Mouse (Mus musculus) limb, embryonic 12.5 days (tissue): ENCODE measurements around the gene Idh2. TPM values are rescaled to one million over a fixed set of nuclear protein-coding genes. Genes with fewer than 3 reads are reported as not detected.
A peak's percentile ranks its signal among the peaks of the same experiment; 100 is the strongest.

Source experiments
- ATAC-seq: fragments of 200-750 bp; cut with Nextera tagmentation; 2 replicates; pipeline ENCODE4 v1.8.0; 2017; ENCODE audit warnings: low read depth, moderate TSS enrichment; ENCODE audit not compliant: insufficient number of reproducible peaks, insufficient read depth, low FRiP score, low TSS enrichment
- H3K27ac ChIP-seq: fragments of 300-500 bp; sonication (generic); 2 replicates; pipeline ENCODE4 v1.5.1; 2016; ENCODE audit warnings: mild to moderate bottlenecking, moderate library complexity
- H3K27me3 ChIP-seq: fragments of 300-500 bp; sonication (generic); 2 replicates; pipeline ENCODE4 v1.6.1; 2016; ENCODE audit warnings: mild to moderate bottlenecking, moderate library complexity
- H3K36me3 ChIP-seq: fragments of 300-500 bp; sonication (generic); 2 replicates; pipeline ENCODE4 v1.6.1; 2016; ENCODE audit warnings: mild to moderate bottlenecking, moderate library complexity
- H3K4me1 ChIP-seq: fragments of 300-500 bp; sonication (generic); replicated peaks from 2 replicates; pipeline ENCODE4 v1.6.1; 2016
- H3K4me2 ChIP-seq: fragments of 300-500 bp; sonication (generic); 2 replicates; pipeline ENCODE4 v1.6.1; 2016; ENCODE audit warnings: mild to moderate bottlenecking, moderate library complexity
- H3K4me3 ChIP-seq: fragments of 300-500 bp; sonication (generic); replicated peaks from 2 replicates; pipeline ENCODE4 v1.5.1; 2016; ENCODE audit warnings: mild to moderate bottlenecking
- H3K9ac ChIP-seq: fragments of 300-500 bp; sonication (generic); replicated peaks from 2 replicates; pipeline ENCODE4 v1.6.1; 2016; ENCODE audit warnings: mild to moderate bottlenecking, moderate library complexity
- H3K9me3 ChIP-seq: fragments of 300-500 bp; sonication (generic); 2 replicates; pipeline ENCODE4 v1.6.1; 2016; ENCODE audit warnings: mild to moderate bottlenecking, moderate library complexity
- WGBS: fragments of 180-500 bp; shearing (Covaris S2); methylation state at CpG from one replicate; pipeline ENCODE4 v1.1.7; 2016; 5-methylcytosine and 5-hydroxymethylcytosine counted together
- polyA plus RNA-seq: library from polyadenylated mRNA; unstranded; fragments of >200 nt; fragmentation: Nextera tagmentation; extraction: Ambion mirVana; gene quantifications from 2 replicates; pipeline ENCODE4 v1.2.1, GENCODE M21; 2016

The Idh2 gene
- 555 and 566 TPM in 2 replicates for polyA plus RNA-seq

DNA sequence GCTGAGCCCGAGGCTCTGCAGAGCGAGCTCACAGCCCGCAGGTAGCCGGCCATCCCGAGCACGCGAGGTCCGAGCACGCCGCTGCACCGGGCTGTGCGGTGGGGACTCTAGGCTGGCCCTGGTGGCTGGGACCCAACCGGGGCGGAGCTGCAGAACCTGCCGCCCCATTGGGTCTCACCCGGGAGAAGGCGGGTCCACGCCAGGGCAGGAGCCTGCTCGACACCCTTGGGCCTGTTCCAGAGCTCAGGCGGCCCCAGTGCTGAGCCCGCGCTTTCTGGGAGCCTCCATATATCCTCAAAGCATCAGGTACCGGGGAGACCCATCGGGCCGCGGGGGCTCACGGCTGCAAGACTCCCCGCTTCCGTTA lies at the start of gene Idh2:
TSS of gene Idh2 (minus strand) at position 169 of the 367 bp plus-strand sequence.
- H3K36me3 ChIP-seq, result peaks cover 16% of the 10 kb centered on the region; the same call in 1 of the 2 replicates
- under 1% methylated on average over 29 of the region's 29 CpGs for WGBS
- peak within 1 kb of the TSS; percentile 88 for H3K4me2 ChIP-seq
- peak within 1 kb of the TSS; percentile 97 for H3K27ac ChIP-seq
- no peaks in the 10 kb centered on the region for H3K9me3 ChIP-seq
- peaks cover 39% of the 10 kb centered on the region for H3K4me1 ChIP-seq
- no peaks in the 10 kb centered on the region for H3K27me3 ChIP-seq
- ATAC-seq, result peak; percentile 99
- peak within 1 kb of the TSS; percentile 97 for H3K9ac ChIP-seq
- H3K4me3 ChIP-seq, result peak within 1 kb of the TSS; percentile 96

DNA sequence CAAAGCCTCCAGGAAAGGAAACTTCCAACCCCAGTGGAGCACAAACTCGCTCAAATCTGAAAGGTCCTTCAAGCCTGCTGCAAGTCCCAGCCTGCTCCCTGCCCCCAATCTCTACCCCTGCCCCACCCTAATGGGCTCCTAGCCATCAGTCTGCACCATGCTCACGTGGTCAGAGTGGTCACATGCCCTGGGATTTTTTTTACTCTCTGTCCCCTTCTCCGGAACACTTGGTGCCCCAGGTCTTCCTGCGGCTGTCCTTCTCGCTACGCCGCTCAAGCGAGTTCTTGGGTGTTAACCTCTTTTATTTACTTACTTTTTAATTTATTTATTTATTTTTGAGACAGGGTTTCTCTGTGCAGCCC lies 45.7 kb upstream of the Idh2 start:
- 79% methylated on average over 8 of the region's 8 CpGs for WGBS

DNA sequence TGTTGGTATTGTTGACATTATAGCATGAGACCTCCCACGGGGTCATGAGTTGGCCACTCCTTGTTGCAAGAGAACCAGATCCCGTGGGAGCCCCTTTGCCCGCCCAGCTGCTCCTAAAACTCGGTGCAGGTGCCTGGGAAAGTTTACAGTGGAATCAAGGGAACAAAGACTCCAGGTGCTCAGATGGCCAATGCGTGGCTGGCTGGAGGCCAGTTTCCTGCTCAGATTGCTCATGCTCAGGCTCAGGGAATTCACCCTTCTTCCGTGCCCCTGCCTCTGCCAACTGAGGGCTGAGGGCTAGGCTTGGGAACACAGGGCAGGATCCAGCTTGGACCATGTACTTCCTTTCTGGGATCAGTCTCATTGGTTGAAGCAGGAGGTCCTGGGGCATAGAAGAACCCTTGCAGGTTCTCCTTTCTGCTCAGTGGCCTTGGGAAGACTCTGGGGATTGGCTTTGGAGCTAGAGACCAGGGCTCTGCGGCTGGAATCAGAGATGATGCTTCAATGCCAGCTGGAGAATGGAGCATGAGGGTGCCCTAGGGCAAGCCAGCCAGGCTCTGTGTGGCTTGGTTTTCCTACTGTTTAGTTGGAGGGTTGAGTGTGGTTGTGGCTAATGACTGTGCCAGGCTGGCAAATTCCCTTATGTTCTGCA lies 45.2 kb upstream of the Idh2 start:
- Histone ChIP-seq H3K27me3 (0 out of 2 replicates have a peak, but pooled peaks cover 6% of the 10 kb centered on the region), H3K36me3 (no peaks in the 10 kb centered on the region), H3K27ac (peak overlapping the region; percentile 8; the same call in 1 of the 2 replicates), H3K4me3 (no peak overlapping the region), H3K9ac (no peak overlapping the region), H3K9me3 (no peaks in the 10 kb centered on the region), H3K4me2 (no peak overlapping the region), H3K4me1 (peaks cover 14% of the 10 kb centered on the region)
- 60% methylated on average over 7 of the region's 7 CpGs for WGBS
- ATAC-seq, result no peak

More for the DNA sequence above, 45.7 kb upstream of the Idh2 start:
- H3K4me3 ChIP-seq, result no peak overlapping the region
- H3K27me3 ChIP-seq, result 0 out of 2 replicates have a peak, but pooled peaks cover 6% of the 10 kb centered on the region
- no peak overlapping the region for H3K27ac ChIP-seq
- ATAC-seq, result no peak
- no peak overlapping the region for H3K9ac ChIP-seq
- H3K4me1 ChIP-seq, result peaks cover 14% of the 10 kb centered on the region
- no peaks in the 10 kb centered on the region for H3K9me3 ChIP-seq
- no peak overlapping the region for H3K4me2 ChIP-seq
- H3K36me3 ChIP-seq, result no peaks in the 10 kb centered on the region

DNA sequence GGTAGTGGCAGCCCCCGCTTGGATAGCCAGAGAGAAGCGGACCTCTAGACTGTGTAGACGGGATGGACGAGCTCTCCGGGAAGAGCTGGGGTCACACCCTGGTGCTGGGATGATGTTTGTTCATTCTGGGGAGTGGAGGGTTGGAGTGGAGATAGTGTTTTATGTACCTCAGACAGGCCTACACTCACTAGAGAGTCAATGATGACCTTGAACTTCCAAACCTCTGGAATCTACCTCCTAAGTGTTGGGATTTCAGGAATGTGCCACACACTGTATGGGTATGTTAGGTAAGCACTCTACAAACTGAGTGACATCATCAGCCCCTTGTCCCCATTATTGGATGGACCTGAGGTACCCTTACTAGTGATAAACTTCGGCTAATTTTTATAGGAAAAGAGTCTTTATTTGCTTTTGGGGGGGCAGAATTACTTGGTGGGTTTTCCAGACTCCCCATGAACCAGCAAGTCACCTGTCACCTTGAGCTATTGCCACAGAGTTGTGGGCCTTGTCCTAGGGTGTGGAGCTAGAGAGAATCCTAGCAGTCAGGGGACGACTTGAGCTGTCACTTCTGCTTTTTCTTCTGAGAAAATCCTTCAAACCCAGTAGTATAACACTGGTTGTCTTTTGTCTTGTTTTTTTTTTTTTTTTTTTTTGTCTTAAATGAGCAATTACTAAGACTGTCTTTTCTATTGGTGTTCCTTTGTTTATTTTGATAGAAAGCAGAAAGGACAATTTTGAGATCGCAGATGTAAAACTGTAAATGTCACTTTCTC lies 43.5 kb upstream of the Idh2 start:
- WGBS, result 88% methylated on average over 8 of the region's 8 CpGs
- 0 out of 2 replicates have a peak, but pooled peaks cover 6% of the 10 kb centered on the region for H3K27me3 ChIP-seq
- H3K4me2 ChIP-seq, result no peak overlapping the region
- no peaks in the 10 kb centered on the region for H3K9me3 ChIP-seq
- no peaks in the 10 kb centered on the region for H3K36me3 ChIP-seq
- H3K4me3 ChIP-seq, result no peak overlapping the region
- H3K9ac ChIP-seq, result no peak overlapping the region
- no peak for ATAC-seq
- H3K4me1 ChIP-seq, result peaks cover 14% of the 10 kb centered on the region
- no peak overlapping the region for H3K27ac ChIP-seq

DNA sequence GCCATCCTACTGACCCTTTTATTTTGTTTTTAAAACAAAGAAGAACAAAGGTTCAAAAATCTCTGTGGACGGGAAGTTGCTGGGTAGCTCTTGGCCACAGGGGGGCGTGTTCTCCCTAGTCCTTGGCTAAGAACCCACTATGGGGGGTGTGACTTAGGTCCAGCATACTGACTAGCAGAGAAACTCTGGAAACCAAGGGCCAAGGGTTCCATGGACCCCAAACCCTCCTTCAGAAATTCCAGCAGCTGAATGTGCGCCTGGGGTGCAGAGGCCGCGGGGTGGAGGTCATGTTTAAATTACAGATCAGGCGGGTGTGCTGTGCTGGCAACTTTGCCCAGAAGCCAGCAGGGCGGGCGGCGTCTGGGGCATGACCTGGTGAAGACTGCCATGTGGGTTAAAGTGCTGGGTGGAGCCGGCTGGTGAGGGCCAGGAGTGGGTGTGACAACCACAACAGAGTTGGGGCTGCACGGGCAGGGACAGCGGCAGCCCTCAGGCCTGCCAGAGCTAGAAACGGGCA lies 41.6 kb upstream of the Idh2 start:
- 54% methylated on average over 13 of the region's 13 CpGs for WGBS
- H3K4me2 ChIP-seq, result no peak overlapping the region
- H3K36me3 ChIP-seq, result no peaks in the 10 kb centered on the region
- H3K27ac ChIP-seq, result no peak overlapping the region
- ATAC-seq, result no peak
- peaks cover 14% of the 10 kb centered on the region for H3K4me1 ChIP-seq
- H3K9me3 ChIP-seq, result peaks cover 5% of the 10 kb centered on the region; the same call in 1 of the 2 replicates
- H3K9ac ChIP-seq, result no peak overlapping the region
- no peak overlapping the region for H3K4me3 ChIP-seq
- H3K27me3 ChIP-seq, result 0 out of 2 replicates have a peak, but pooled peaks cover 6% of the 10 kb centered on the region

DNA sequence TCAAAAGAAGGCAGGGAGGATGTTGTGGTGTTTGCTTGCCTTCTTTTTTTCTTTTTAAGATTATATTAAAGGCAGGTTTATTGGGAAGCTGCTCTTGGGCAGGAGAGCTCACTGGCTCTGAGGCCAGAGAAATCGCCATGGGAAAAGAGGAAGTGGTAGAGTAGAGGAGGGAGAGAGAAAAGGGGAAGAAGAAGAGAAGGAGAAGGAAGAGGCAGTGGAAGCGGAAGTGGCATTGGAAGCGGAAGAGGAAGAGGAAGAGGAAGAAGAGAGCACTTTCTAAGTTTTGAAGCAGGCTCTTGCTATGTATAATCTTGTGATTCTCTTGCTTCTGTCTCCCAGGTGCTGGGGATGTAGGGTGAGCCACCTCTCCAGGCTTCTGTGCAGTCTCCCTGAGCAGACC lies 39.5 kb upstream of the Idh2 start:
- Histone ChIP-seq H3K27me3 (no peaks in the 10 kb centered on the region), H3K4me1 (peaks cover 4% of the 10 kb centered on the region), H3K4me3 (no peak overlapping the region), H3K36me3 (no peaks in the 10 kb centered on the region), H3K9ac (no peak overlapping the region), H3K27ac (no peak overlapping the region), H3K9me3 (peaks cover 5% of the 10 kb centered on the region; the same call in 1 of the 2 replicates), H3K4me2 (no peak overlapping the region)
- ATAC-seq, result no peak
- 75% methylated on average over 3 of the region's 3 CpGs for WGBS

DNA sequence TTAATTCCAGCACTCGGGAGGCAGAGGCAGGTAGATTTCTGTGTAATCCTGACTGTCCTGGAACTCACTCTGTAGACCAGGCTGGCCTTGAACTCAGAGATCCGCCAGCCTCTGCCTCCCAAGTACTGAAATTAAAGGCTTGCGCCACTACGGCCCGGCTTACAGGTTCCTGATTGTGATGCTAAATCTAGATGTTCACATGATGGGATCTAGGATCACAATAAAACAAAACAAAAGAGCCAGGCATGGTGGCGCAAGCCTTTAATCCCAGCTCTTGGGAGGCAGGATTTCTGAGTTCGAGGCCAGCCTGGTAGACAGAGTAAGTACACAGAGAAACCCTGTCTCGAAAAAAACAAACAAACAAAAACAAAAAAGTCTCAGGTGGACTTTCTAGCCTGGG lies 37.6 kb upstream of the Idh2 start:
- Histone ChIP-seq H3K9me3 (peaks cover 5% of the 10 kb centered on the region; the same call in 1 of the 2 replicates), H3K4me1 (peaks cover 8% of the 10 kb centered on the region), H3K4me3 (no peak overlapping the region), H3K27ac (no peak overlapping the region), H3K9ac (no peak overlapping the region), H3K4me2 (no peak overlapping the region), H3K36me3 (no peaks in the 10 kb centered on the region), H3K27me3 (no peaks in the 10 kb centered on the region)
- 95% methylated on average over 8 of the region's 8 CpGs for WGBS
- ATAC-seq, result no peak

DNA sequence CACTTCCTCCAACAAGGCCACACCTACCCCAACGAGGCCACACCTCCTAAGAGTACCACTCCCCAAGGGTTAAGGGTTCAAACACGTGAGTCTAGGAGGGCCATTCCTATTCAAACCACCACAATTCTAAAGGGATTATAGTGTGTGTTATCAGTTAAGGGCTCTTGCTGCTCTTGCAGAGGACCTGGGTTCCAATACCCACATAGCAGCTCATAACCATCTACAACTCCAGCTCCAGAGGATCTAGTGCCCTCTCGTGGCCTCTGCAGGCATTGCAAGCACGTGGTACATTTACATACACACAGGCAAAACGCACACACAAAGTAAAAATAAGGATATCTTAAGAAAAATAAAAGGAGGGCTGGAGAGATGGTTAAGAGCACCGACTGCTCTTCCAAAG lies 37.0 kb upstream of the Idh2 start:
- peaks cover 8% of the 10 kb centered on the region for H3K4me1 ChIP-seq
- H3K36me3 ChIP-seq, result no peaks in the 10 kb centered on the region
- no peaks in the 10 kb centered on the region for H3K27me3 ChIP-seq
- no peak overlapping the region for H3K4me3 ChIP-seq
- no peak for ATAC-seq
- WGBS, result 65% methylated on average over 6 of the region's 6 CpGs
- no peak overlapping the region for H3K4me2 ChIP-seq
- H3K9ac ChIP-seq, result no peak overlapping the region
- no peak overlapping the region for H3K27ac ChIP-seq
- H3K9me3 ChIP-seq, result peaks cover 5% of the 10 kb centered on the region; the same call in 1 of the 2 replicates

DNA sequence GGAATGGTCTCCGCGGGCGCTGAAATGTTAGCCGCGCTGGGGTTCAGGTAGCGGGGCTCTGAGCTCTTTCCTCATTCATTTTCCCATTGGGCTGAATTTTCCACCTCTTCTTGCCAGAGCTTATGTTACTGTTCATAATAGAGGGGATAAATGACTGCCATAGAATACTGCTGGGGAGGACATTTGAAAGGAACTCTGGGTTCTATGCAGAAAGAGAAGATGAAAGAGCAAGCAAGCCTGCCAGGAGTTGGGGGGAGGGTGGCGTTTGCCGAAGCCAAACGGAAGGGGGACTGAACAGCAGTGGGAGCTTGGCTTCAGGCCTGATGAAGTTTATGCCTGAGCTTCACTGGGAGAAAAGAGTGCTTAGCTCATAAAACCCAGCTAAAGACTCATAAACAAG lies 34.2 kb upstream of the Idh2 start:
- WGBS, result 51% methylated on average over 9 of the region's 9 CpGs
- no peak for ATAC-seq
- no peak overlapping the region for H3K4me3 ChIP-seq
- no peak overlapping the region for H3K4me2 ChIP-seq
- no peaks in the 10 kb centered on the region for H3K36me3 ChIP-seq
- no peak overlapping the region for H3K9ac ChIP-seq
- peaks cover 5% of the 10 kb centered on the region; the same call in 1 of the 2 replicates for H3K9me3 ChIP-seq
- H3K27ac ChIP-seq, result peak overlapping the region; percentile 42; the same call in 1 of the 2 replicates
- H3K4me1 ChIP-seq, result peaks cover 4% of the 10 kb centered on the region
- no peaks in the 10 kb centered on the region for H3K27me3 ChIP-seq

DNA sequence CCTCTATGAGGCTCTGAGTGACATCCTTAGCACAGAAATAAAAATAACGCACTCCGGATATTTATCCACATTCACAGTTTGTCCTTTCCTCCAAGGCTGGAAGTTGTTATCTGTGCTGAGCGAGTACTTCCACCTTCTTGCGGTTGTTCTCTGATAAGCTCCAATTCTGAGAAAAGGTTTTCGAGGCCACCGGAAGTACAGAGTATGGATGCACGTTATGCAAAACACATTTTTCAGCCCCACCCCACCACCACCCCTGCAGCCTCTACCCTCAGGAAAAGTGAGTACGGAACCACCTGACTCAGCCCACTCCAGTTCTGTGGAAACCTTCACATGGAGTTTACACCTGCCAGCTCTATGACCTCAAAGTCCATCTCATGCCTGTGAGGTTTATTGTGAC lies 30.9 kb upstream of the Idh2 start:
- H3K9ac ChIP-seq, result no peak overlapping the region
- H3K36me3 ChIP-seq, result no peaks in the 10 kb centered on the region
- H3K27me3 ChIP-seq, result no peaks in the 10 kb centered on the region
- H3K27ac ChIP-seq, result no peak overlapping the region
- H3K4me2 ChIP-seq, result no peak overlapping the region
- WGBS, result 92% methylated on average over 8 of the region's 8 CpGs
- no peaks in the 10 kb centered on the region for H3K9me3 ChIP-seq
- no peak overlapping the region for H3K4me3 ChIP-seq
- H3K4me1 ChIP-seq, result peaks cover 12% of the 10 kb centered on the region
- ATAC-seq, result no peak

DNA sequence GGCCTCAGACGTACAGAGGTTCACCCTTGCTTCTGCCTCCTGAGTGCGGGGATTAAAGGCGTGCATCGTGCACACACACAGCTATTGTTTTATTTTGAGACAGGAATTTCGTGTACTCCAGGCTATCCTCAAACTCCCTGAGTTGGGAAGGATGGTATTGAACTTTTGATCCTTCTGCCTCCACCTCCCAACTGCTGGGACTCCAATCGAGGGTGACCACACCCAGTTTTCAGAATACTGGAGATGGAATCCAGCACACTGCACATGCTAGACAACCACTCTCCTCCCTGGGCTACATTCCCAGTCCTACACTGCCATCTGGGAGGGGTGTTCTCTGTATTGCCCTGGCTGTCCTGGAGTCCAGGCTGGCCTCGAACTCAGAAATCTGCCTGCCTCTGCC lies 29.5 kb upstream of the Idh2 start:
- ATAC-seq, result no peak
- Histone ChIP-seq H3K9me3 (no peaks in the 10 kb centered on the region), H3K4me1 (peaks cover 14% of the 10 kb centered on the region), H3K27ac (no peak overlapping the region), H3K9ac (no peak overlapping the region), H3K4me2 (no peak overlapping the region), H3K4me3 (no peak overlapping the region), H3K27me3 (no peaks in the 10 kb centered on the region), H3K36me3 (no peaks in the 10 kb centered on the region)
- 91% methylated on average over 7 of the region's 7 CpGs for WGBS
